Mouse (Mus musculus) kidney, embryonic 16.5 days (tissue): ENCODE results near the gene Trim24. TPM values are rescaled to one million over a fixed set of nuclear protein-coding genes. Genes with fewer than 3 reads are reported as not detected.
A peak's percentile ranks its signal among the peaks of the same experiment; 100 is the strongest.
"Not testable (repeated sequence)": the region's sequence is repeated elsewhere in the genome, so short reads cannot be mapped to it uniquely, and the experiment has no call there.

Source experiments
- ATAC-seq: fragments of 200-750 bp; cut with Nextera tagmentation; 2 replicates; pipeline ENCODE4 v1.8.0; 2017; ENCODE audit warnings: moderate TSS enrichment; ENCODE audit not compliant: low FRiP score, low TSS enrichment
- H3K27ac ChIP-seq: fragments of 300-500 bp; sonication (generic); 2 replicates; pipeline ENCODE4 v1.5.1; 2014; ENCODE audit warnings: low read length
- H3K27me3 ChIP-seq: fragments of 300-500 bp; sonication (generic); 2 replicates; pipeline ENCODE4 v1.6.1; 2014; ENCODE audit warnings: low read length, control low read depth, mixed read lengths; ENCODE audit not compliant: insufficient read depth
- H3K36me3 ChIP-seq: fragments of 300-500 bp; sonication (generic); 2 replicates; pipeline ENCODE4 v1.6.1; 2014; ENCODE audit warnings: low read length, control low read depth, mixed read lengths; ENCODE audit not compliant: insufficient read depth
- H3K4me1 ChIP-seq: fragments of 300-500 bp; sonication (generic); 2 replicates; pipeline ENCODE4 v1.6.1; 2014; ENCODE audit warnings: low read length, control low read depth, mixed read lengths; ENCODE audit not compliant: insufficient read depth
- H3K4me2 ChIP-seq: fragments of 300-500 bp; sonication (generic); replicated peaks from 2 replicates; pipeline ENCODE4 v1.6.1; 2014; ENCODE audit warnings: low read depth, low read length
- H3K4me3 ChIP-seq: fragments of 300-500 bp; sonication (generic); 2 replicates; pipeline ENCODE4 v1.5.1; 2014; ENCODE audit warnings: mild to moderate bottlenecking, low read length
- H3K9ac ChIP-seq: fragments of 300-500 bp; sonication (generic); replicated peaks from 2 replicates; pipeline ENCODE4 v1.6.1; 2014; ENCODE audit warnings: low read length
- H3K9me3 ChIP-seq: fragments of 300-500 bp; sonication (generic); 2 replicates; pipeline ENCODE4 v1.6.1; 2016; ENCODE audit warnings: low read length, control low read depth
- WGBS: fragments of 180-500 bp; shearing (Covaris S2); extraction: QIAGEN DNeasy Blood & Tissue Kit; methylation state at CpG from one replicate; pipeline ENCODE4 v1.1.7; 2014; 5-methylcytosine and 5-hydroxymethylcytosine counted together
- polyA plus RNA-seq: library from polyadenylated mRNA; unstranded; fragments of >200 nt; fragmentation: Nextera tagmentation; extraction: Ambion mirVana; gene quantifications from 2 replicates; pipeline ENCODE4 v1.2.1, GENCODE M21; 2015

Gene Trim24
- polyA plus RNA-seq, result 13.1 and 15.9 TPM in 2 replicates

GRCm38 (mm10) chr6:37870245-37871136, at the start of gene Trim24:
TSS of gene Trim24 (plus strand) at chr6:37870811.
- Histone ChIP-seq H3K27ac (peak within 1 kb of the TSS; percentile 99), H3K9ac (peak within 1 kb of the TSS; percentile 96), H3K9me3 (peaks cover 36% of the 10 kb centered on the region), H3K4me1 (peaks cover 4% of the 10 kb centered on the region; the same call in 1 of the 2 replicates), H3K27me3 (no peaks in the 10 kb centered on the region), H3K4me3 (peak within 1 kb of the TSS; percentile 88), H3K4me2 (peak within 1 kb of the TSS; percentile 61), H3K36me3 (peaks cover 26% of the 10 kb centered on the region)
- under 1% methylated on average over 71 of the region's 89 CpGs for WGBS
- ATAC-seq, result peak; percentile 99

DNA sequence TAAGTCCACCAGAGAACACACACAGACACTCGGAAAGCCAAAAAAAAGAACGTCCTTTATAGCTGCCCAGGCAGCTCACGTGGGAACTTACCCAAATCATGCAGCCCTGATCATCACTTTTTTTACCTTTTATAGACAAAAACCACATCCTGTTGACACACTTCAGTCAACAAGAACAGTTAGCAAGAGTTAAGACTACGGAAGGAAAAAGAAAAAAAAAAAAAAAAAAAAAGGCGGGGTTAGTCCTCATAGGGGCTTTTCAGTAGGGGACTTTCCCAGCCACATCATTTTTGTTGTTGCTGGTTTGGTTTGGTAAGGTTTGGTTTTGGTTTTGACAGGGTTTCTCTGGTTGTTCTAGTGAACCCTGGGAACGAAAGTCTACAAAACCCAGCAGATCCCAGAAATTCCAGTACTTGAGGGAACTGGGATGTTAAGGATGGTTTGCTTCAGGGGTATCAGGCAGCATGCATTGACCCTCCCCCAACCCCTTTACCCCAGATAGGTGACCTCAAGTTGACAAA, 49.0 kb upstream of the Trim24 start:
- Histone ChIP-seq H3K4me2 (no peak overlapping the region), H3K9me3 (no peaks in the 10 kb centered on the region), H3K36me3 (no peaks in the 10 kb centered on the region), H3K4me1 (no peaks in the 10 kb centered on the region), H3K4me3 (no peak overlapping the region), H3K9ac (no peak overlapping the region), H3K27ac (no peak overlapping the region), H3K27me3 (no peaks in the 10 kb centered on the region)
- no peak for ATAC-seq
- WGBS, result 88% methylated on average over 6 of the region's 6 CpGs

DNA sequence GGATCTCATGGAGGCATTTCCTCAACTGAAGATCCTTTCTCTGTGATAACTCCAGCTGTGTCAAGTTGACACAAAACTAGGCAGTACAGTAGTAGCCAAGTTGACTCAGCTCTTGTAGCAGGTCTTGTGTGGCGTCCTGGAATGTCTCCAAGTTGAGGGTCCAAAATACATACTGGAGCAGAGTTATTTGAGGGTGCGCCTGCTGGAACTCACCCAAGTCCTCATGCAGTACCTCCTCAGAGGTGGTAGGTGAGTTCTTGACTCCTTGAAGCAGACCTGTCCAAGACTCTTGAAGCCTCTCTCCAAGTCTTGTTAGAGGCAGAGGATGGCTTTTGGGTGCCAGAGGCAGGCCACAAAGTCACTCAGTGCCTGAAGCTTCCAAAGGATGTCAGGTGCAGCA, 48.2 kb upstream of the Trim24 start:
- Histone ChIP-seq H3K9me3 (no peaks in the 10 kb centered on the region), H3K27me3 (no peaks in the 10 kb centered on the region), H3K4me3 (no peak overlapping the region), H3K4me1 (no peaks in the 10 kb centered on the region), H3K27ac (no peak overlapping the region), H3K4me2 (no peak overlapping the region), H3K9ac (no peak overlapping the region), H3K36me3 (no peaks in the 10 kb centered on the region)
- ATAC-seq, result no peak
- WGBS, result 90% methylated on average over 2 of the region's 2 CpGs

GRCm38 (mm10) chr6:37823731-37824130, 46.9 kb upstream of the Trim24 start:
- no peaks in the 10 kb centered on the region for H3K9me3 ChIP-seq
- no peaks in the 10 kb centered on the region for H3K36me3 ChIP-seq
- WGBS, result 85% methylated on average over 4 of the region's 4 CpGs
- no peaks in the 10 kb centered on the region for H3K27me3 ChIP-seq
- no peak overlapping the region for H3K9ac ChIP-seq
- ATAC-seq, result no peak
- no peaks in the 10 kb centered on the region for H3K4me1 ChIP-seq
- no peak overlapping the region for H3K4me3 ChIP-seq
- H3K27ac ChIP-seq, result no peak overlapping the region
- no peak overlapping the region for H3K4me2 ChIP-seq

DNA sequence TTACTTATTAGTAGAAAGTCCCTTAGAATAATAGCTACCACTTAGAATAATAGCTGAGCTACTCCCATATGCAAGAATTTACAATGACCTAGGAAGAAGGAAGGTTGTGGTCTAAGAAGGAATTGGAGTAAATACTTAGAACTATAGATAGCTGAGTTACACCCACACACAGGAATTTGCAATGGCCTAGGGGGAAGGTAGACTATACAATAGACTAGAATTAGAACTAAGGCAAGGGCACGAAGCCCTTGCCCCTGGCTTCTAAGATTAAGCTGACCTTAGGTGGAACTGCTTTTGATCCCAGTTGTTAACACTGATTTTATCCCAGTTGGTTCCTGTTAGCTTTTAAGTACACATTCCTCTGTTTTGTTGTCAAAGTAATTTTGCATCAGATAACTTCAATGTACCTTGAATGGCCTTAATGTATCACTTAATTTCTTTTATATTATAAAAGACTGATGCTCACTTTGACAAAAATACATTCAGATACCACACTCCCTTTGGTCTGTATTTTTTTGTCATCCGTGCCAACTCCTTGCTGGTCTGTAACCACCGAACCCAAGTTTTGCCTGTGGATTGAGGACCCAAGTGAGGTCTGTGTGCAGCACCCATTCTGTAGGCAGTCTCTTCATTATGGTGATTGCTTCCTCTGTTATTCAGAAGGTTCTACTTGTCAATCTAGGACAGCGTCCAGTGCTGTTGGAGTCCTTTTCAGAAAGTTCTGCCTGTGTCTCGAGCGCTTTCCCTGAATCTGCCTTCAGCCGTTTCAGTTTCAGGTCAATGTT, 45.1 kb upstream of the Trim24 start:
- 91% methylated on average over 7 of the region's 7 CpGs for WGBS

DNA sequence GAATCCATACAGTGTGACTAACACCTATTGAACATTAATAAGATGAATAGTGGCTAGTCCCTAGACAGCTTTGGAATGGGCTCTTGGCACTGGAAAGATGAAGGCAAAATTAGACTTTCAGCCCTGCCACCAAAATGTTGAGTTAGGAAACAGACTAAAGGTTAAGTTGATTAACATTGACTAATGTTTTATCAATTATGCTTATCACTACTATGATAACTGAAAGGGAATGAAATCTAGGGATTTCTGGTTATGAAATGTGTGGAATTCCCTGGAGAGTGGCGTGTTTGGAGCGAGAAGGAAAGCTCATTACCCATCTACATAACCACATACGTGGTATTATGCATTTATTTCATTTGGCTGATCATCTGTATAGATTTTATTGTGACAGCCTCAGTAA, 41.7 kb upstream of the Trim24 start:
- H3K4me1 ChIP-seq, result no peaks in the 10 kb centered on the region
- no peak overlapping the region for H3K9ac ChIP-seq
- no peaks in the 10 kb centered on the region for H3K36me3 ChIP-seq
- no peak overlapping the region for H3K4me3 ChIP-seq
- H3K27me3 ChIP-seq, result no peaks in the 10 kb centered on the region
- ATAC-seq, result no peak
- WGBS, result 83% methylated on average over 3 of the region's 3 CpGs
- H3K4me2 ChIP-seq, result no peak overlapping the region
- H3K9me3 ChIP-seq, result peaks cover 11% of the 10 kb centered on the region
- no peak overlapping the region for H3K27ac ChIP-seq

More for the DNA sequence above, 45.1 kb upstream of the Trim24 start:
- not testable (repeated sequence) for H3K4me2 ChIP-seq, H3K4me1 ChIP-seq, H3K27me3 ChIP-seq, H3K4me3 ChIP-seq, H3K9ac ChIP-seq, H3K27ac ChIP-seq, H3K9me3 ChIP-seq, ATAC-seq, H3K36me3 ChIP-seq

DNA sequence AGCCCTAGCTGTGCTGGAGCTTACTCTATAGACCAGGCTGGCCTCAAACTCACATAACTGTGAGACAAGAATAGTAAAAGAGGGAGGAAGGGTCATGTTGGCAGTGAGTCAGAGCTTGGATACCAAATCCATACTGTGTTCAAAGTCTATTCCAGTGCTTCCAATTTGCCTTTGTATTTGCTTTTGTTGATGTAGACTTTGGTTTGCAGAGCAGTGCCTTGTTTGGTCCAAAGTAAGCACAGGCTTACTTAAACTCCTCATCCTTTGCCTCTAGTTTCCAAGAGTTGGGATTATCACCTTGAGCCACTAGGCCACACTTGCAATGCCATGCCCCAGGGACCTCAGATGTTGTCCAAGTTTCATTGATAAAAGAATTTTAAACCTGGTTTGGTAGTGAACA, 41.0 kb upstream of the Trim24 start:
- H3K27ac ChIP-seq, result no peak overlapping the region
- H3K36me3 ChIP-seq, result no peaks in the 10 kb centered on the region
- no peak overlapping the region for H3K4me2 ChIP-seq
- H3K4me1 ChIP-seq, result no peaks in the 10 kb centered on the region
- no peak overlapping the region for H3K9ac ChIP-seq
- H3K4me3 ChIP-seq, result no peak overlapping the region
- no peak for ATAC-seq
- peaks cover 11% of the 10 kb centered on the region for H3K9me3 ChIP-seq
- H3K27me3 ChIP-seq, result no peaks in the 10 kb centered on the region

- H3K4me1 ChIP-seq, result no peaks in the 10 kb centered on the region
- H3K36me3 ChIP-seq, result no peaks in the 10 kb centered on the region
- H3K27me3 ChIP-seq, result no peaks in the 10 kb centered on the region
- H3K27ac ChIP-seq, result no peak overlapping the region
- H3K4me3 ChIP-seq, result no peak overlapping the region
- WGBS, result 91% methylated on average over 1 of the region's 1 CpGs
- ATAC-seq, result no peak
- H3K4me2 ChIP-seq, result no peak overlapping the region
- H3K9me3 ChIP-seq, result peaks cover 11% of the 10 kb centered on the region
- H3K9ac ChIP-seq, result no peak overlapping the region
These were observed 36.9 kb upstream of the Trim24 start for GRCm38 (mm10) chr6:37833691-37834090.

DNA sequence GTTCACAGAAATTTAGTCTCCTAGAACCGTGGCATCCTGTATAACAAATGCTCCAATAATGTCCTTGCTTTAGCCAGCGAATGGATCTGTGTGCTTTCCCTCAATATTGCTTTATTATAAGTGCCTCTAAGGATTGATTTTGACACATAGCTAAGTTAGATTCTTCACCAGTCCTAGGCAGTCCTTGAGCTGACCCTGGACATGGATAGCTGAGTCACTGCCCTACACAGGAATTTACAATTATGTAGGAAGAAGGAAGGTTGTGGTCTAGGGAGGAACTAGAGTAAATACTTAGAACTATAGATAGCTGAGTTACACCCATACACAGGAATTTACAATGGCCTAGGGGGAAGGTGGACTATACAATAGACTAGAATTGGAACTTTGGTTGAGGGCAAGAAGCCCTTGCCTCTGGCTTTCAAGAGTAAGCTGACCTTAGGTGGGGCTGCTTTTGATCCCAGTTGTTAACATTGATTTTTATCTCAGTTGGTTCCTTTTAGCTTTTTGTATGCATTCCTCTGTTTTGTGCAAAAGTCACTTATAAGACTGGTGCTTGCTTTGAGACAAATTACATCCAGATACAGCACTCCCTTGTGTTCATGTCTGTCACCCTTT, 33.6 kb upstream of the Trim24 start:
- WGBS, result 77% methylated on average over 2 of the region's 2 CpGs
- not testable (repeated sequence) for H3K36me3 ChIP-seq, H3K4me3 ChIP-seq, H3K9ac ChIP-seq, H3K4me2 ChIP-seq, H3K9me3 ChIP-seq, H3K27me3 ChIP-seq, ATAC-seq, H3K4me1 ChIP-seq, H3K27ac ChIP-seq
